Mouse (Mus musculus) stomach, postnatal 0 days (tissue): ENCODE measurements around the gene Phf20.

Experiments
- CTCF ChIP-seq: IDR thresholded peaks from 2 replicates; pipeline ENCODE4 v1.5.1; 2016; ENCODE audit warnings: antibody characterized with exemption, low read depth, mild to moderate bottlenecking, moderate library complexity
- EP300 ChIP-seq: optimal IDR thresholded peaks from 2 replicates; pipeline ENCODE3; 2016; ENCODE audit warnings: antibody characterized with exemption

- TF ChIP-seq CTCF (no peak), EP300 (no peak)
These were observed 105.8 kb downstream of the Phf20 start for GRCm38 (mm10) chr2:156302063-156302462.
